ENCODE assay signal across 14 mouse cellular contexts in the genomic region with DNA sequence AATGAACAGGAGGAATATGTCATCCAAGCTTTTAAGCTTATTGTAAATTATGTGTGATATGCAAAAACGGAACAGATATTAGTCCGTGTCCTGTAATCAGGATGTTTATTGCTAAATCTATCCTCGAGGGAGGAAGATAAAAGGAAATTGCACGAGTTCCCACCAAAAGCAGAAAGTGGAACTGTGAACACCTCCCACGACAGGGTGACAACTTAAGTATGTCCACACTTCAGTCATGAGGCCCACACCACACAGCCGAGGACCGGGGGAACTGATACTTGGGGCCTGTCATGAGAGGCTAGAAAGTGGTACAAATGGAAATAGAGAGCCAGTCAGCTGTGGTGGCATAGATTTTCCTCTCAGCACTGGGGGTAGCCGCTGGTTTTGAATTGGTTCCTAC. TPM values are rescaled to one million over a fixed set of nuclear protein-coding genes. Genes with fewer than 3 reads are reported as not detected.
DNase-seq lines count a peak whose midpoint lies in the region; ATAC-seq and TF ChIP-seq lines count a peak whose summit lies in the region.
"Had no signal": no experiment of that assay in that cellular context is flagged by ENCODE, and none has a peak within 500 bp of the region (broad histone marks: within the 10 kb centered on the region; RNA-seq: fewer than 3 reads in every experiment).

No protein-coding gene starts in this region.

- WGBS in stomach, embryonic 16.5 days = 46% methylated on average over 8 of the region's 8 CpGs
- 39% methylated on average over 8 of the region's 8 CpGs for WGBS in stomach, postnatal 0 days
- WGBS in hindbrain, embryonic 11.5 days = 85% methylated on average over 8 of the region's 8 CpGs

- H3K4me2 ChIP-seq in stomach, embryonic 16.5 days (ENCODE audit: low read depth, low read length) = no peak overlapping the region
- no peak overlapping the region for H3K4me2 ChIP-seq in stomach, postnatal 0 days (replicated peaks; ENCODE audit: low read depth)
- no peak overlapping the region for H3K4me2 ChIP-seq in hindbrain, embryonic 11.5 days (replicated peaks; ENCODE audit: low read depth, low read length)
- H3K4me2 ChIP-seq: limb, embryonic 15.5 days had no signal

- TF ChIP-seq CTCF in stomach, postnatal 0 days (IDR thresholded peaks at IDR 0.05; ENCODE audit: low read depth) = no peak

- H3K4me3 ChIP-seq in stomach, embryonic 16.5 days (replicated peaks; ENCODE audit: low read length) = no peak overlapping the region
- H3K4me3 ChIP-seq in stomach, postnatal 0 days (ENCODE audit: low read depth, low read length) = no peak overlapping the region
- no peak overlapping the region for H3K4me3 ChIP-seq in hindbrain, embryonic 11.5 days (ENCODE audit: low read depth, low read length)
- H3K4me3 ChIP-seq: forebrain, embryonic 10.5 days; limb, embryonic 15.5 days; myocyte had no signal

- no peaks in the 10 kb centered on the region for H3K9me3 ChIP-seq in stomach, embryonic 16.5 days (replicated peaks; ENCODE audit: control insufficient read depth, low read length)
- H3K9me3 ChIP-seq in stomach, postnatal 0 days (ENCODE audit: control insufficient read depth, low read length) = no peaks in the 10 kb centered on the region
- no peaks in the 10 kb centered on the region for H3K9me3 ChIP-seq in hindbrain, embryonic 11.5 days (ENCODE audit: control insufficient read depth, low read length)
- H3K9me3 ChIP-seq: forebrain, embryonic 10.5 days; limb, embryonic 15.5 days had no signal

- H3K27me3 ChIP-seq in stomach, embryonic 16.5 days (ENCODE audit: control insufficient read depth, insufficient read depth, low read length) = no peaks in the 10 kb centered on the region
- H3K27me3 ChIP-seq in stomach, postnatal 0 days (ENCODE audit: control insufficient read depth, insufficient read depth, low read length) = no peaks in the 10 kb centered on the region
- no peaks in the 10 kb centered on the region for H3K27me3 ChIP-seq in hindbrain, embryonic 11.5 days (ENCODE audit: control insufficient read depth, insufficient read depth, low read length)
- H3K27me3 ChIP-seq: limb, embryonic 15.5 days; Patski had no signal

- DNase-seq in stomach, postnatal 0 days (ENCODE audit: low spot score) = no peak
- DNase-seq in monocyte, adult 2 months (ENCODE audit: low read depth in 1 of 2, low spot score in 2 of 2) = peak; percentile 83 to 84
- DNase-seq in hindbrain, embryonic 11.5 days (ENCODE audit: low spot score) = no peak
- no peak for DNase-seq in thymus, postnatal 0 days (ENCODE audit: low spot score)
- no peak for DNase-seq in yolk sac, embryonic 10.5 days (ENCODE audit: low spot score)

- H3K9ac ChIP-seq in stomach, embryonic 16.5 days (ENCODE audit: low read length) = no peak overlapping the region
- no peak overlapping the region for H3K9ac ChIP-seq in stomach, postnatal 0 days (ENCODE audit: low read length)
- no peak overlapping the region for H3K9ac ChIP-seq in hindbrain, embryonic 11.5 days (ENCODE audit: low read depth, low read length)
- H3K9ac ChIP-seq: limb, embryonic 15.5 days had no signal

- TF ChIP-seq EP300 in stomach, postnatal 0 days (optimal IDR thresholded peaks at IDR 0.05) = no peak

- H3K36me3 ChIP-seq in stomach, embryonic 16.5 days (ENCODE audit: control insufficient read depth, insufficient read depth, low read length) = no peaks in the 10 kb centered on the region
- H3K36me3 ChIP-seq in stomach, postnatal 0 days (ENCODE audit: control insufficient read depth, insufficient read depth, low read length) = no peaks in the 10 kb centered on the region
- no peaks in the 10 kb centered on the region for H3K36me3 ChIP-seq in hindbrain, embryonic 11.5 days (ENCODE audit: control insufficient read depth, insufficient read depth, low read length)
- H3K36me3 ChIP-seq: forebrain, embryonic 10.5 days; limb, embryonic 15.5 days had no signal

- peak overlapping the region; percentile 19; the same call in 1 of the 2 replicates for H3K27ac ChIP-seq in stomach, embryonic 16.5 days (ENCODE audit: low read length)
- no peak overlapping the region for H3K27ac ChIP-seq in stomach, postnatal 0 days (replicated peaks)
- H3K27ac ChIP-seq in hindbrain, embryonic 11.5 days (ENCODE audit: low read depth, low read length) = no peak overlapping the region
- H3K27ac ChIP-seq: forebrain, embryonic 10.5 days; limb, embryonic 15.5 days had no signal

- ATAC-seq in stomach, embryonic 16.5 days (ENCODE audit: insufficient read depth, low FRiP score) = no peak
- ATAC-seq in stomach, postnatal 0 days (ENCODE audit: low FRiP score, low TSS enrichment) = no peak
- ATAC-seq in granulocyte monocyte progenitor cell, adult 5-6 weeks (replicated peaks; ENCODE audit: poor library complexity, severe bottlenecking) = peak; percentile 81
- ATAC-seq in hindbrain, embryonic 11.5 days (ENCODE audit: low FRiP score) = no peak

- H3K4me1 ChIP-seq in stomach, embryonic 16.5 days (ENCODE audit: control insufficient read depth, insufficient read depth, low read length) = no peaks in the 10 kb centered on the region
- no peaks in the 10 kb centered on the region for H3K4me1 ChIP-seq in stomach, postnatal 0 days (replicated peaks; ENCODE audit: control insufficient read depth, insufficient read depth)
- no peaks in the 10 kb centered on the region for H3K4me1 ChIP-seq in hindbrain, embryonic 11.5 days (replicated peaks; ENCODE audit: control insufficient read depth, insufficient read depth, low read length)
- H3K4me1 ChIP-seq: forebrain, embryonic 10.5 days had no signal

RNA-seq across cellular contexts. Expression of a gene that starts 9.8 kb away (rescaled TPM):
- polyA plus RNA-seq in stomach, embryonic 16.5 days (2015; fragmentation: Nextera tagmentation; extraction: Ambion mirVana) = 0.17 and 0.26 TPM in 2 replicates
- polyA plus RNA-seq in stomach, postnatal 0 days (2015; fragmentation: Nextera tagmentation; extraction: Ambion mirVana) = 0.05 and 0.10 TPM in 2 replicates
- not detected in 2 replicates for total RNA-seq in granulocyte monocyte progenitor cell, adult 5-6 weeks (2014; fragmentation: Nextera tagmentation)
- total RNA-seq in granulocyte monocyte progenitor cell, adult 5-6 weeks (2017) = not detected in 2 replicates
- not detected in 2 replicates for polyA plus RNA-seq in hindbrain, embryonic 11.5 days (2014; fragmentation: Nextera tagmentation; extraction: Ambion mirVana)
- polyA plus RNA-seq in thymus, postnatal 0 days (2015; fragmentation: Nextera tagmentation; extraction: Ambion mirVana) = 0.18 and 0.22 TPM in 2 replicates
- total RNA-seq: hematopoietic stem cell, adult 5-6 weeks had no signal
- polyA plus RNA-seq: cerebellum, adult 2 months; forebrain, embryonic 10.5 days; heart, embryonic 14.5 days; Patski had no signal

RNA-seq across cellular contexts. Expression of a gene that starts 20.0 kb away (rescaled TPM):
- 13.3 and 15.4 TPM in 2 replicates for polyA plus RNA-seq in stomach, embryonic 16.5 days (2015; fragmentation: Nextera tagmentation; extraction: Ambion mirVana)
- 26.8 and 28.8 TPM in 2 replicates for polyA plus RNA-seq in stomach, postnatal 0 days (2015; fragmentation: Nextera tagmentation; extraction: Ambion mirVana)
- total RNA-seq in granulocyte monocyte progenitor cell, adult 5-6 weeks (2014; fragmentation: Nextera tagmentation) = 19.0 and 20.5 TPM in 2 replicates
- total RNA-seq in granulocyte monocyte progenitor cell, adult 5-6 weeks (2017) = 23.9 and 26.2 TPM in 2 replicates
- polyA plus RNA-seq in hindbrain, embryonic 11.5 days (2014; fragmentation: Nextera tagmentation; extraction: Ambion mirVana) = 1.7 and 2.1 TPM in 2 replicates
- polyA plus RNA-seq in thymus, postnatal 0 days (2015; fragmentation: Nextera tagmentation; extraction: Ambion mirVana) = 3.0 and 3.4 TPM in 2 replicates

RNA-seq across cellular contexts. Expression of a gene that starts 39.5 kb away (rescaled TPM):
- 4.4 TPM in 2 replicates for polyA plus RNA-seq in stomach, embryonic 16.5 days (2015; fragmentation: Nextera tagmentation; extraction: Ambion mirVana)
- 3.4 and 4.5 TPM in 2 replicates for polyA plus RNA-seq in stomach, postnatal 0 days (2015; fragmentation: Nextera tagmentation; extraction: Ambion mirVana)
- total RNA-seq in granulocyte monocyte progenitor cell, adult 5-6 weeks (2014; fragmentation: Nextera tagmentation) = not detected in 2 replicates
- not detected in 2 replicates for total RNA-seq in granulocyte monocyte progenitor cell, adult 5-6 weeks (2017)
- polyA plus RNA-seq in hindbrain, embryonic 11.5 days (2014; fragmentation: Nextera tagmentation; extraction: Ambion mirVana) = 8.8 and 12.6 TPM in 2 replicates
- 0.71 and 0.83 TPM in 2 replicates for polyA plus RNA-seq in thymus, postnatal 0 days (2015; fragmentation: Nextera tagmentation; extraction: Ambion mirVana)

RNA-seq across cellular contexts. Expression of a gene that starts 42.9 kb away (rescaled TPM):
- polyA plus RNA-seq in stomach, embryonic 16.5 days (2015; fragmentation: Nextera tagmentation; extraction: Ambion mirVana) = 19.5 and 21.3 TPM in 2 replicates
- polyA plus RNA-seq in stomach, postnatal 0 days (2015; fragmentation: Nextera tagmentation; extraction: Ambion mirVana) = 14.1 and 14.4 TPM in 2 replicates
- 21.6 and 29.5 TPM in 2 replicates for total RNA-seq in granulocyte monocyte progenitor cell, adult 5-6 weeks (2014; fragmentation: Nextera tagmentation)
- total RNA-seq in granulocyte monocyte progenitor cell, adult 5-6 weeks (2017) = 19.5 and 21.8 TPM in 2 replicates
- polyA plus RNA-seq in hindbrain, embryonic 11.5 days (2014; fragmentation: Nextera tagmentation; extraction: Ambion mirVana) = 18.4 and 21.3 TPM in 2 replicates
- polyA plus RNA-seq in thymus, postnatal 0 days (2015; fragmentation: Nextera tagmentation; extraction: Ambion mirVana) = 30.2 and 33.3 TPM in 2 replicates

Comparison
In these comparisons a context has a peak if more than half of its experiments do, and no peak if none do; other contexts are left out.
1. DNase-seq: peak in monocyte, adult 2 months (2 of 2); none in stomach, postnatal 0 days (single experiment), hindbrain, embryonic 11.5 days (single experiment), thymus, postnatal 0 days (single experiment) and yolk sac, embryonic 10.5 days (single experiment).